Mouse (Mus musculus) hematopoietic stem cell, adult 5-6 weeks (primary cell): ENCODE measurements at regions not wholly inside any gene's neighbourhood (a gene's known extent, or its start where the extent isn't known, plus 50 kb on each side); places are given as distances from the start of the nearest gene placed in this dataset.
A peak's percentile ranks its signal among the peaks of the same experiment; 100 is the strongest.

Experiments
- ATAC-seq, 2 experiments: fragments of 125-278 bp in 1 of 2; replicated peaks in 1 of 2; 2 replicates each; pipeline ENCODE4 v1.8.0; 2016 to 2017; ENCODE audit warnings: inconsistent platforms in 2 of 2, mild to moderate bottlenecking in 2 of 2, moderate number of reproducible peaks in 2 of 2, low read depth in 1 of 2, moderate TSS enrichment in 1 of 2; ENCODE audit not compliant: low FRiP score in 2 of 2, poor library complexity in 2 of 2, severe bottlenecking in 2 of 2, insufficient read depth in 1 of 2, low TSS enrichment in 1 of 2

DNA sequence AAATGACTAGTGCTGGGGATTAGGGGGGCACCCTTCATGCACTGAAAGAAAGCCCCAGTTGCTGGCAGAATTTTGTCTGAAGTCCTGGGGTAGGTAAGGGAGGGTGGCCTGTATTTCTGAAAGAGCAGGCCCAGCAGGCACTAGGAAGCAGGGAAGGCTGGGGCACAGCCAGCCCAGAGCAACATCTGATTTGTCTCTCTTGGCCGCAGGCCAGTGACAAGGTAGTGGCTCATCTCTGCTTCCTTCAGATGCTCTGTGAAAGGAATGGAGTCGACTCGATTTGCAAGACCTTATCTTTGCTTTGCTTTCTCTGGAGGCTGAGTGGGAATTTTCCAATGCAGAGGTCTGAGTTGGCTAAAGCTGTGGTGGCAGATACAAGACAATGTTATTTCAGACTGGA is 390.9 kb downstream of the Vps13c start:
- ATAC-seq, result no peak

GRCm38 (mm10) chr9:68234979-68235649 is 394.9 kb downstream of the Vps13c start:
- no peak for ATAC-seq

- no peak for ATAC-seq
Measured at GRCm38 (mm10) chr9:68239121-68239520, 398.9 kb downstream of the Vps13c start.

GRCm38 (mm10) chr9:68239551-68239950 is 399.4 kb downstream of the Vps13c start:
- no peak for ATAC-seq

DNA sequence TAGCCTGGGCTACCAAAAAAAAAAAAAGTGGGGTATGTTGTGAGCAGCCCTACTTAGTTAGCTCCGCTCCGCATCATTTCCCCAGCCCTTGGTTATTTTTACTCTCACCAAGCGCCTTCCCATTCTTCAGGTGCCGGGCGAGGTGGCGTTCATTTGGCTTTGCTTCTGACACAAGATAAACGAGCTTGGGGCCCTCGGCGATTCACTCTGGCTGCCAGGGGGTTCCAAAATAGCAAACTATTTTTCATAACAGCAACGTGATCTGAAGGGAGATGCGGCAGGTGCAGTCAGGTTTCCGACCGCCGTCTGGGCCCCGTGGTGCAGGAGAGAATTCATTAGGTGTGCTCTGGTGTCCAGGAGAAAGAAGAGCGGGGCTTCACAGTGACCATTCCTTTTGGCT is 403.6 kb upstream of the Rora start:
- ATAC-seq, result no peak

- 0 out of 4 replicates have a peak, but pooled peaks of 1 of the 2 experiments have one; percentile 27 for ATAC-seq
Measured at GRCm38 (mm10) chr9:68254218-68254617, 399.4 kb upstream of the Rora start.

- no peak for ATAC-seq
Measured at GRCm38 (mm10) chr9:68268551-68268950, 385.0 kb upstream of the Rora start.

DNA sequence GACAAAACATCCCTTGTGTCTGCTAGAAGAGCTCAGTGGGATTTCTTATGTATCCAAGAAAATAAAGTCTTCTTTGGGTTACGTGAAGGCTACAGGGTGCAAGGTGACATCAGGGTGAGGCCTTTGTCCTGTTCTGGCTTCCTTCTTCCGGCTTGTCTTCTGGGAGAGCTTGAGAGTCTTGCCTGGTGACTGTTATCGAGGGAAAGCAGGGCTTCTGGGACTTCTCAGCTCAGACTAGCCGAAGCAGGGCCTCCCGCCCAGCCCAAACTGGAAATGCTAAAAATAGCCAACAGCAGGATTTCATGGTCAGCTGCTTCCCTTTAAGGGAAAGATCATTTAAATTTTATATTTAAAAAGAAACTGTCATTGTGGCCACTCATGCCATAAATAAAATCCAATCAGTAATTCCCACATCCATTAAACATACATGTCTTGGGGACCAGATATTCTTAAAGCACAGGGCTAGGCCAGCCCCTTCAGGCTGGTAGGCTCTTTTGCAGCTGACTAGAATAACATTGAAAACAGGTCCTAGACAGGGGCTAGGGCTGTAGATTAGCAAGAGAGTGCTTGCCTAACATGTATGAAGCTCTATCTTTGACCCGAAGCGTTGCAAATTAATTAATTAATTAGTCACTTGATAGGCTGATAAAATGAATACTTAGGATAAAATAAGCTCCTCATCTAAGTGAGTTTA is 351.2 kb upstream of the Rora start:
- ATAC-seq, result no peak

DNA sequence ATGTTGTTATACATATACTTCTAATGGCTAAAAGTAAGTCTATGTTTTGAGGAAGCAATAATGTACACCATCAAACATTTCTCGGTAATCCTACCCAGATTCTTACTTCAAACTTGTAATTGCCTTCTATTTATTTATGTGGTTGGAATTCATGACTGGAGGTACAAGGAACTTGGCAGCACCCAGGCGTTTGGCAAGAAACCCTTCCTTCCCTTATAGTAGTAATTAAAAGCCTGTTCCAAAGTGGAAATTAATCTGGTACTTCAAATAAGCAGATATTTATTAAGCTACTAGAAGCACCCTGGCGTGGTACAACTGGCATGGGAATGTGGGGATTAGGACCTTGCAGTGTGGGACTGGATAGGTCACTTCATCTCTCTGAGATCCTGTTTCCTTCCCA is 322.9 kb upstream of the Rora start:
- no peak for ATAC-seq

DNA sequence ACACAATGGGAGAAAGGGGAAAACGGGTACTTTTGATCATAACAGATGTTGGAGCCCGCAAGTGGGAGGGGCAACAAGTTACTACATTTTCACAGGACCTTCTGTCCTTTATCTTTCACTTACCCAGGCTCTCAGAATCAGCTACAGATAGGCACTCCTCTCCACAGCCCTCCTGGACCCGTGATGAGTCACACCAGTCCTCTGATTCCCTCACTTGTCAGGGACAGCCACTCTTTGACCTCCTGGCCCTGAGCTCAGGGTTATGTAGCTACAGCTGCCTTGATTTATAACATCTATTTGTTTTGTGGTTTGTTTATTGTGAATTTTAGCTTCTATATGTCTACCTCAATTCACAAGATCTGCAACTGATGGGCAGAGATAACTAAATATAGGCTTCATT is 312.7 kb upstream of the Rora start:
- ATAC-seq, result no peak

GRCm38 (mm10) chr9:68341511-68341910 is 312.1 kb upstream of the Rora start:
- ATAC-seq, result no peak

- peak; percentile 73 to 76; a peak in 3 of 4 replicates for ATAC-seq
Measured at GRCm38 (mm10) chr9:68347426-68347825, 306.2 kb upstream of the Rora start.

- no peak for ATAC-seq
Measured at GRCm38 (mm10) chr9:68351466-68351865, 302.1 kb upstream of the Rora start.

DNA sequence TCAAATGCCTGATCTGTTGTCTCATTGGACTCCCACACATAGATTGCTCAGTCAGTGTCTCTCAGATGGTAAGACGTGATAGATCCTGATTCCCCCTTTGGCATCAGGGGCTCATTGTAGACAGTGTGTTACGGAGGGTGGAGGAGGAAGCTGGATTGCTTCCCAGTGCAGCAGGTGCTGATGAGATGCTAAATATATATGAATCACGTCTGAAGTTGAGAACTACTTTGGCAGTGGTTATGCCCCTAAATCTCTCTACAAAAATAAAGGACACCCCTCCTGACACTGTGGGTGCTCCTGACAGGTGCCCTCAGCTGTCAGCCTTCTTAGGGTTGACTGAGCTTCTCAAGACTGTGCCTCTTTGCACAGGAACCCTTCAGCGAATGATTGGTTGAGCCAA is 299.1 kb upstream of the Rora start:
- no peak for ATAC-seq

GRCm38 (mm10) chr9:68356078-68356477 is 297.5 kb upstream of the Rora start:
- ATAC-seq, result no peak

- no peak for ATAC-seq
Measured at GRCm38 (mm10) chr9:68357231-68357630, 296.4 kb upstream of the Rora start.

- no peak for ATAC-seq
Measured at GRCm38 (mm10) chr9:68366973-68367372, 286.6 kb upstream of the Rora start.

DNA sequence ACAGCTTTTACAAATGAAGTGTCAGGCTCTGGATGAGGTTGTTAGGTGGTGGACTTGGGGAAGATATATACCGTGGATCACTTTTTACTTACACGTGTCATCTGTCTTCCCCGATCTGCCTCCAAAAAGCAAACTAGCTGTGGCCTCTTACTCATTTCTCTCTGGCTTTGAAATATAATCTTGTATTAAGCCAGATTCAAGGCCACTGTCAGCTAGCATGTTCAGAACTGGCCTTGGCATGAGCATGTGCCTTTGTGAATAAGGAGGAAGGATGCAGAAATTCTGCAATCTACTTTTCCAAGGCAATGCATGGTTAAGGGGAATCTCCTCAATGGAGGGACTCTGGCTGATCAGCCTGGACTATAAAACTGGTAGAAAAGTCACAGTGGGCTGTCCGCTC is 286.0 kb upstream of the Rora start:
- ATAC-seq, result no peak

GRCm38 (mm10) chr9:68372726-68373125 is 280.9 kb upstream of the Rora start:
- ATAC-seq, result no peak
